ENCODE assay signal across 25 mouse cellular contexts in genomic region chr12:103213591-103213990, GRCm38 (mm10). TPM values are rescaled to one million over a fixed set of nuclear protein-coding genes. Genes with fewer than 3 reads are reported as not detected.
DNase-seq lines count a peak whose midpoint lies in the region; ATAC-seq and TF ChIP-seq lines count a peak whose summit lies in the region.
"Had no signal": no experiment of that assay in that cellular context is flagged by ENCODE, and none has a peak within 500 bp of the region (broad histone marks: within the 10 kb centered on the region; RNA-seq: fewer than 3 reads in every experiment).

No protein-coding gene starts in this region.

- no peak overlapping the region for H3K9ac ChIP-seq in intestine, postnatal 0 days (ENCODE audit: low read depth, low read length)
- no peak overlapping the region for H3K9ac ChIP-seq in intestine, embryonic 15.5 days
- H3K9ac ChIP-seq in midbrain, embryonic 16.5 days (ENCODE audit: low read depth, low read length): no peak overlapping the region
- H3K9ac ChIP-seq: embryonic facial prominence, embryonic 13.5 days; forebrain, embryonic 12.5 days; limb, embryonic 15.5 days; liver, embryonic 14.5 days; lung, embryonic 14.5 days had no signal

- H3K4me2 ChIP-seq in intestine, postnatal 0 days (replicated peaks; ENCODE audit: low read depth): no peak overlapping the region
- no peak overlapping the region for H3K4me2 ChIP-seq in intestine, embryonic 15.5 days (replicated peaks)
- H3K4me2 ChIP-seq in midbrain, embryonic 16.5 days (ENCODE audit: low read length): no peak overlapping the region
- H3K4me2 ChIP-seq: embryonic facial prominence, embryonic 13.5 days; forebrain, embryonic 12.5 days; limb, embryonic 15.5 days; lung, embryonic 14.5 days had no signal

- no peak for TF ChIP-seq CTCF in gastrocnemius, adult 2 months (IDR thresholded peaks at IDR 0.05)
- TF ChIP-seq CTCF in intestine, postnatal 0 days (IDR thresholded peaks at IDR 0.05; ENCODE audit: low read depth): no peak

- H3K9me3 ChIP-seq in intestine, postnatal 0 days (ENCODE audit: control insufficient read depth): no peaks in the 10 kb centered on the region
- H3K9me3 ChIP-seq in intestine, embryonic 15.5 days: no peaks in the 10 kb centered on the region
- H3K9me3 ChIP-seq in midbrain, embryonic 16.5 days (replicated peaks; ENCODE audit: control insufficient read depth, low read length, poor library complexity, severe bottlenecking): no peaks in the 10 kb centered on the region
- H3K9me3 ChIP-seq in midbrain, embryonic 10.5 days (replicated peaks): no peaks in the 10 kb centered on the region
- H3K9me3 ChIP-seq: embryonic facial prominence, embryonic 13.5 days; forebrain, embryonic 12.5 days; heart, embryonic 10.5 days; hindbrain, embryonic 10.5 days; limb, embryonic 15.5 days had no signal

- peak; percentile 12; the same call in 1 of the 2 replicates for ATAC-seq in intestine, postnatal 0 days
- no peak for ATAC-seq in intestine, embryonic 15.5 days
- peak; percentile 40 for ATAC-seq in midbrain, embryonic 16.5 days
- ATAC-seq: CD4-positive, CD25-positive, alpha-beta regulatory T cell, adult 4 months; inflammation-experienced regulatory T-cells, adult 6 months had no signal

- no peaks in the 10 kb centered on the region for H3K4me1 ChIP-seq in intestine, postnatal 0 days (replicated peaks; ENCODE audit: control insufficient read depth, insufficient read depth, low read length)
- 0 out of 2 replicates have a peak, but pooled peaks cover 7% of the 10 kb centered on the region for H3K4me1 ChIP-seq in intestine, embryonic 15.5 days (replicated peaks)
- H3K4me1 ChIP-seq in midbrain, embryonic 16.5 days (ENCODE audit: control insufficient read depth, insufficient read depth, low read length): peaks cover 7% of the 10 kb centered on the region
- H3K4me1 ChIP-seq in midbrain, embryonic 10.5 days: peaks cover 5% of the 10 kb centered on the region; the same call in 1 of the 2 replicates

- no peaks in the 10 kb centered on the region for H3K27me3 ChIP-seq in intestine, postnatal 0 days (replicated peaks; ENCODE audit: control insufficient read depth, insufficient read depth, low read length)
- no peaks in the 10 kb centered on the region for H3K27me3 ChIP-seq in intestine, embryonic 15.5 days (replicated peaks)
- no peaks in the 10 kb centered on the region for H3K27me3 ChIP-seq in midbrain, embryonic 16.5 days (ENCODE audit: control insufficient read depth, insufficient read depth, low read depth, low read length)
- no peaks in the 10 kb centered on the region for H3K27me3 ChIP-seq in midbrain, embryonic 10.5 days (ENCODE audit: low read depth, poor library complexity, severe bottlenecking)
- H3K27me3 ChIP-seq: embryonic facial prominence, embryonic 13.5 days; forebrain, embryonic 12.5 days; limb, embryonic 15.5 days had no signal

- DNase-seq in gastrocnemius, adult 2 months: peak; percentile 54
- DNase-seq in gastrocnemius, postnatal 10 days: no peak
- no peak for DNase-seq in midbrain, embryonic 10.5 days (ENCODE audit: low spot score)
- no peak for DNase-seq in ovary, postnatal 14 days (ENCODE audit: low spot score)
- DNase-seq: cerebellum, adult 8-10 months; cerebellum, postnatal 36 days; embryo, embryonic 11 days; layer of hippocampus, postnatal 36 days had no signal

- peak overlapping the region; percentile 92 for H3K27ac ChIP-seq in gastrocnemius, adult 2 months
- H3K27ac ChIP-seq in intestine, postnatal 0 days (ENCODE audit: low read depth, low read length): no peak overlapping the region
- H3K27ac ChIP-seq in intestine, embryonic 15.5 days: no peak overlapping the region
- no peak overlapping the region for H3K27ac ChIP-seq in midbrain, embryonic 16.5 days (ENCODE audit: low read length)
- no peak overlapping the region for H3K27ac ChIP-seq in midbrain, embryonic 10.5 days (replicated peaks)
- H3K27ac ChIP-seq: embryonic facial prominence, embryonic 13.5 days; heart, embryonic 10.5 days; hindbrain, embryonic 10.5 days; limb, embryonic 15.5 days; liver, embryonic 14.5 days had no signal

- H3K4me3 ChIP-seq in gastrocnemius, adult 2 months: no peak overlapping the region
- H3K4me3 ChIP-seq in intestine, postnatal 0 days (ENCODE audit: low read depth, low read length): no peak overlapping the region
- no peak overlapping the region for H3K4me3 ChIP-seq in intestine, embryonic 15.5 days (replicated peaks)
- H3K4me3 ChIP-seq in midbrain, embryonic 16.5 days (ENCODE audit: low read depth, low read length): no peak overlapping the region
- H3K4me3 ChIP-seq in midbrain, embryonic 10.5 days: no peak overlapping the region
- H3K4me3 ChIP-seq: embryonic facial prominence, embryonic 13.5 days; erythroblast, embryonic 14.5 days; forebrain, embryonic 12.5 days; heart, embryonic 10.5 days; hindbrain, embryonic 10.5 days; limb, embryonic 15.5 days had no signal

- H3K36me3 ChIP-seq in intestine, postnatal 0 days (ENCODE audit: control insufficient read depth, insufficient read depth): no peaks in the 10 kb centered on the region
- H3K36me3 ChIP-seq in intestine, embryonic 15.5 days: no peaks in the 10 kb centered on the region
- H3K36me3 ChIP-seq in midbrain, embryonic 16.5 days (ENCODE audit: control insufficient read depth, insufficient read depth, low read length): no peaks in the 10 kb centered on the region
- H3K36me3 ChIP-seq in midbrain, embryonic 10.5 days: peaks cover 10% of the 10 kb centered on the region; the same call in 1 of the 2 replicates
- H3K36me3 ChIP-seq: embryonic facial prominence, embryonic 13.5 days; forebrain, embryonic 12.5 days; heart, embryonic 10.5 days; hindbrain, embryonic 10.5 days; limb, embryonic 15.5 days had no signal

- 68% methylated on average over 2 of the region's 2 CpGs for WGBS in intestine, postnatal 0 days
- WGBS in intestine, embryonic 15.5 days: 77% methylated on average over 2 of the region's 2 CpGs
- whole genome bisulfite sequencing in midbrain, embryonic 16.5 days: 98% methylated on average over 2 of the region's 2 CpGs
- 85% methylated on average over 2 of the region's 2 CpGs for WGBS in midbrain, embryonic 10.5 days

- intact Hi-C loops in gastrocnemius, adult 2 months (cut with DNase I): no loop called here

RNA-seq across cellular contexts. Expression of gene Prima1, which starts 28.4 kb away (rescaled TPM):
- total RNA-seq in gastrocnemius, adult 2 months (2021): 10 to 100 TPM; 20.8 to 28.6 TPM
- 1 to 10 TPM; 1.3 to 2.1 TPM for total RNA-seq in gastrocnemius, postnatal 10 days (2021)
- 0.44 and 0.51 TPM in 2 replicates for polyA plus RNA-seq in intestine, postnatal 0 days (2015; fragmentation: Nextera tagmentation; extraction: Ambion mirVana)
- polyA plus RNA-seq in intestine, embryonic 15.5 days (2015; fragmentation: Nextera tagmentation; extraction: Ambion mirVana): 1.1 and 1.4 TPM in 2 replicates
- 0.48 and 0.55 TPM in 2 replicates for polyA plus RNA-seq in midbrain, embryonic 16.5 days (2015; fragmentation: Nextera tagmentation; extraction: Ambion mirVana)
- 1.5 and 1.8 TPM in 2 replicates for polyA plus RNA-seq in midbrain, embryonic 10.5 days (2016; fragmentation: Nextera tagmentation; extraction: Ambion mirVana)
- total RNA-seq: granulocyte monocyte progenitor cell, adult 5-6 weeks; neutrophil, adult 5-6 weeks had no signal
- polyA plus RNA-seq: CD4-positive, CD25-positive, alpha-beta regulatory T cell, adult 4 months; erythroblast, embryonic 14.5 days; heart, postnatal 0 days; inflammation-experienced regulatory T-cells, adult 6 months; liver, embryonic 14.5 days; lung, embryonic 14.5 days; thymus, postnatal 0 days had no signal
